ENCODE assay signal across 12 mouse cellular contexts in the genomic region with DNA sequence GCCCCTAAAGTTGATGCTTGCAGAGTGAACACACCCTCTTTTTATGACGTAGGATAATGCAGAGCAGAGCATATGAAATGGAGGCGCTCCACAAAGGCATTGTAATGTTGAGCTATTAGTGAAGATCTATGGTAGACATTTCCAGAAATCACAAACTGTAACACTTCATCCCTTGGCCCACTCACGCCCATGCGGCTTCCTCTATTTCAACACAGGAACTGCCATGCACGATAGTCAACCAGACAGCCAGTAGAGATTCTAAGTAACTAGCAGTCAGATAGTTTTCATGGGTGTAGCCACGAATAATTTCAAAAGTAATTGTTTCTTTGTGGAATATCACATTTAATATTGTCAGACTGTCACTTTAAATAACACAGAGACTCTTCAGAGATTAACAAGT.
"Had no signal": no experiment of that assay in that cellular context is flagged by ENCODE, and none has a peak within 500 bp of the region (broad histone marks: within the 10 kb centered on the region; RNA-seq: fewer than 3 reads in every experiment).

No protein-coding gene starts in this region.

- DNase-seq: retina, postnatal 1 day; right cerebral cortex, adult 18-20 months; right cerebral cortex, postnatal 14 days; right cerebral cortex, postnatal 25 days; right cerebral cortex, postnatal 4 days; spleen, adult 18-20 months; thymus, adult 18-20 months; thymus, adult 2 months; thymus, postnatal 14 days; thymus, postnatal 25 days; thymus, postnatal 36 days; thymus, postnatal 4 days had no signal
